Mouse (Mus musculus): ENCODE measurements at regions not wholly inside any gene's neighbourhood (a gene's known extent, or its start where the extent isn't known, plus 50 kb on each side); places are given as distances from the start of the nearest gene placed in this dataset.

- no peaks in the 10 kb centered on the region for H3K27me3 ChIP-seq (replicated peaks; ENCODE audit: control insufficient read depth, insufficient read depth, low read length)
- H3K36me3 ChIP-seq (ENCODE audit: control insufficient read depth, insufficient read depth, low read length), result no peaks in the 10 kb centered on the region
- no peak for TF ChIP-seq CTCF (conservative IDR thresholded peaks at IDR 0.05; ENCODE audit: insufficient read depth, insufficient read length, low read depth, low read length)
- TF ChIP-seq POLR2A (IDR thresholded peaks at IDR 0.05; ENCODE audit: low read depth, low read length), result no peak
- no peaks in the 10 kb centered on the region for H3K4me1 ChIP-seq (ENCODE audit: control insufficient read depth, insufficient read depth, low read length)
- no peak for DNase-seq
- no peak overlapping the region for H3K27ac ChIP-seq (ENCODE audit: insufficient read depth, low read depth, low read length)
- 85% methylated on average over 5 of the region's 5 CpGs for WGBS
- no peak overlapping the region for H3K4me3 ChIP-seq (ENCODE audit: insufficient read depth, low read depth, low read length)
Measured at GRCm38 (mm10) chr9:112834441-112835245, 598.9 kb upstream of the Arpp21 start.

- Histone ChIP-seq H3K36me3 (ENCODE audit: control insufficient read depth, insufficient read depth, low read length) (no peaks in the 10 kb centered on the region), H3K27ac (ENCODE audit: insufficient read depth, low read depth, low read length) (no peak overlapping the region), H3K27me3 (replicated peaks; ENCODE audit: control insufficient read depth, insufficient read depth, low read length) (no peaks in the 10 kb centered on the region; the same call in 1 of the 2 replicates), H3K4me3 (ENCODE audit: insufficient read depth, low read depth, low read length) (no peak overlapping the region), H3K4me1 (ENCODE audit: control insufficient read depth, insufficient read depth, low read length) (no peaks in the 10 kb centered on the region)
- no peak for DNase-seq
- TF ChIP-seq CTCF (conservative IDR thresholded peaks at IDR 0.05; ENCODE audit: insufficient read depth, insufficient read length, low read depth, low read length) (no peak), POLR2A (IDR thresholded peaks at IDR 0.05; ENCODE audit: low read depth, low read length) (no peak)
- WGBS, result 86% methylated on average over 2 of the region's 2 CpGs
Measured at GRCm38 (mm10) chr9:112831102-112831501, 595.4 kb upstream of the Arpp21 start.

- WGBS, result 47% methylated on average over 4 of the region's 4 CpGs
- Histone ChIP-seq H3K27me3 (replicated peaks; ENCODE audit: control insufficient read depth, insufficient read depth, low read length) (no peaks in the 10 kb centered on the region; the same call in 1 of the 2 replicates), H3K4me3 (ENCODE audit: insufficient read depth, low read depth, low read length) (no peak overlapping the region), H3K36me3 (ENCODE audit: control insufficient read depth, insufficient read depth, low read length) (no peaks in the 10 kb centered on the region), H3K27ac (ENCODE audit: insufficient read depth, low read depth, low read length) (no peak overlapping the region), H3K4me1 (ENCODE audit: control insufficient read depth, insufficient read depth, low read length) (no peaks in the 10 kb centered on the region)
- DNase-seq, result no peak
- TF ChIP-seq POLR2A (IDR thresholded peaks at IDR 0.05; ENCODE audit: low read depth, low read length) (no peak), CTCF (conservative IDR thresholded peaks at IDR 0.05; ENCODE audit: insufficient read depth, insufficient read length, low read depth, low read length) (no peak)
Measured at GRCm38 (mm10) chr9:112828602-112829001, 592.9 kb upstream of the Arpp21 start.

GRCm38 (mm10) chr9:112826592-112826991 is 590.9 kb upstream of the Arpp21 start:
- no peak for TF ChIP-seq CTCF (conservative IDR thresholded peaks at IDR 0.05; ENCODE audit: insufficient read depth, insufficient read length, low read depth, low read length)
- TF ChIP-seq POLR2A (IDR thresholded peaks at IDR 0.05; ENCODE audit: low read depth, low read length), result no peak
- no peaks in the 10 kb centered on the region for H3K4me1 ChIP-seq (ENCODE audit: control insufficient read depth, insufficient read depth, low read length)
- H3K36me3 ChIP-seq (ENCODE audit: control insufficient read depth, insufficient read depth, low read length), result no peaks in the 10 kb centered on the region
- WGBS, result 49% methylated on average over 5 of the region's 5 CpGs
- no peak overlapping the region for H3K4me3 ChIP-seq (ENCODE audit: insufficient read depth, low read depth, low read length)
- no peak for DNase-seq
- H3K27me3 ChIP-seq (replicated peaks; ENCODE audit: control insufficient read depth, insufficient read depth, low read length), result no peaks in the 10 kb centered on the region; the same call in 1 of the 2 replicates
- no peak overlapping the region for H3K27ac ChIP-seq (ENCODE audit: insufficient read depth, low read depth, low read length)

- Histone ChIP-seq H3K4me3 (ENCODE audit: insufficient read depth, low read depth, low read length) (no peak overlapping the region), H3K27me3 (replicated peaks; ENCODE audit: control insufficient read depth, insufficient read depth, low read length) (no peaks in the 10 kb centered on the region), H3K27ac (ENCODE audit: insufficient read depth, low read depth, low read length) (no peak overlapping the region), H3K36me3 (ENCODE audit: control insufficient read depth, insufficient read depth, low read length) (no peaks in the 10 kb centered on the region), H3K4me1 (ENCODE audit: control insufficient read depth, insufficient read depth, low read length) (no peaks in the 10 kb centered on the region)
- no peak for DNase-seq
- no peak for TF ChIP-seq CTCF (conservative IDR thresholded peaks at IDR 0.05; ENCODE audit: insufficient read depth, insufficient read length, low read depth, low read length)
- no peak for TF ChIP-seq POLR2A (IDR thresholded peaks at IDR 0.05; ENCODE audit: low read depth, low read length)
- WGBS, result 78% methylated on average over 1 of the region's 1 CpGs
Measured at GRCm38 (mm10) chr9:112821940-112822339, 586.2 kb upstream of the Arpp21 start.

- DNase-seq, result peak; percentile 4
- H3K27me3 ChIP-seq (replicated peaks; ENCODE audit: control insufficient read depth, insufficient read depth, low read length), result no peaks in the 10 kb centered on the region
- H3K27ac ChIP-seq (ENCODE audit: insufficient read depth, low read depth, low read length), result no peak overlapping the region
- no peaks in the 10 kb centered on the region for H3K4me1 ChIP-seq (ENCODE audit: control insufficient read depth, insufficient read depth, low read length)
- WGBS, result 45% methylated on average over 1 of the region's 1 CpGs
- TF ChIP-seq CTCF (conservative IDR thresholded peaks at IDR 0.05; ENCODE audit: insufficient read depth, insufficient read length, low read depth, low read length) (peak; percentile 63), POLR2A (IDR thresholded peaks at IDR 0.05; ENCODE audit: low read depth, low read length) (no peak)
- no peak overlapping the region for H3K4me3 ChIP-seq (ENCODE audit: insufficient read depth, low read depth, low read length)
- H3K36me3 ChIP-seq (ENCODE audit: control insufficient read depth, insufficient read depth, low read length), result no peaks in the 10 kb centered on the region
Measured at GRCm38 (mm10) chr9:112811946-112812345, 576.2 kb upstream of the Arpp21 start.

- Histone ChIP-seq H3K36me3 (ENCODE audit: control insufficient read depth, insufficient read depth, low read length) (no peaks in the 10 kb centered on the region), H3K27me3 (replicated peaks; ENCODE audit: control insufficient read depth, insufficient read depth, low read length) (no peaks in the 10 kb centered on the region), H3K4me1 (ENCODE audit: control insufficient read depth, insufficient read depth, low read length) (no peaks in the 10 kb centered on the region), H3K27ac (ENCODE audit: insufficient read depth, low read depth, low read length) (no peak overlapping the region), H3K4me3 (ENCODE audit: insufficient read depth, low read depth, low read length) (no peak overlapping the region)
- TF ChIP-seq POLR2A (IDR thresholded peaks at IDR 0.05; ENCODE audit: low read depth, low read length) (no peak), CTCF (conservative IDR thresholded peaks at IDR 0.05; ENCODE audit: insufficient read depth, insufficient read length, low read depth, low read length) (no peak)
- WGBS, result 38% methylated on average over 2 of the region's 2 CpGs
- DNase-seq, result no peak
Measured at GRCm38 (mm10) chr9:112799583-112800220, 564.0 kb upstream of the Arpp21 start.
